Mouse (Mus musculus): ENCODE data around the gene Vwf. TPM values are rescaled to one million over a fixed set of nuclear protein-coding genes. Genes with fewer than 3 reads are reported as not detected.

The Vwf gene
- total RNA-seq, 2 experiments from 2014 or later: 16.7 to 20.7 TPM

DNA sequence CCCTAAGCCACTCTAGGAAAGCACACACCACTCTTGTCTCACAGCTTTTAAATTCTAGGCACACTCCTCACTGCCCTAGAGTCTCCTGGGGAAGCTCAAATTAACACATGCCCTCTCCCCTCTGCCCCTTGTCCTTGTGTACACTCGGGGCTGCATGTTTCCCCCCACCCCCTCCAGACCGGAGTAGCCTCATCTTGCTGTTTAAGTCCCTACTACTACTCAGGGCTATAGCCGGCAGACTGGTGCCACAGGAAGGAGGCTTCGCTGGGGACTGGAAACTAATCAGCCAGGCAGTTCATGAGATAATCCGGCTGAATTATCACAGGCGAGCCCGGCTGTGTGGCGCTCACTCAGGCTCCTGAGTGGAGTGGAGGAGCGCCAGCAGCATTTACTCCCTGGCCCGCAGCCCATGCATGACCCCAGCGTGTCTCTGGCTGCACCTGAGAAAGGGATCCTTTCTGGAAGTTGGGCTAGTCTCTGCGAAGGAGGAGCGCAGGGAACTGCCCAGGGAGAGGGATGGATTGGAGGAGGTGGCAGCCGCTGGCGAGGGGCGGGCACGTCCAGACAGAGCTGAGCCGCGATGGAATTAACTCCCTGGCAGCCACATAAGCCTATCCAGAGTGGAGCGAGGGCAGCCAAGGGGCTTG lies 143.6 kb downstream of the Vwf start, which contains the start of gene Ano2:
TSS of gene Ano2 (plus strand) at position 363 of the 647 bp plus-strand sequence.
- ATAC-seq (replicated peaks; ENCODE audit: low FRiP score, poor library complexity, severe bottlenecking): no peak

DNA sequence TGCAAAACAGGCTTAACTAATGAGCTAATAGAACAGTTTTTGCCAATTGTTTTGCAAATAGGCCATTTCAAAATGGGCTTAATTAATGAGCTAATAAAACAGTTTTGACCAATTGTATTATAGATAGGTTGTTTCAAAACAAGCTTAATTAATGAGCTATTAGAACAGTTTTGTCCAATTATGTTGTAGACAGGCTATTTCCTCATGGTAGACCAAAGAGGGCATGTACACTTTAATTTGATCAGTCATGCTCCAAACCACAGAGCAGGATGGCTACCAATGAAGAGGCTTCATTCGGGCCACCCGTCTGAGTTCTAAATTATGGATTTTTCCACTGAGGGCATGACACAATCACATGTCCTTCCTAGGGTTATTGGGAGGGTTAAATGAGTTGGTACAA lies 154.6 kb downstream of the Vwf start:
- ATAC-seq (replicated peaks; ENCODE audit: low FRiP score, poor library complexity, severe bottlenecking): no peak

DNA sequence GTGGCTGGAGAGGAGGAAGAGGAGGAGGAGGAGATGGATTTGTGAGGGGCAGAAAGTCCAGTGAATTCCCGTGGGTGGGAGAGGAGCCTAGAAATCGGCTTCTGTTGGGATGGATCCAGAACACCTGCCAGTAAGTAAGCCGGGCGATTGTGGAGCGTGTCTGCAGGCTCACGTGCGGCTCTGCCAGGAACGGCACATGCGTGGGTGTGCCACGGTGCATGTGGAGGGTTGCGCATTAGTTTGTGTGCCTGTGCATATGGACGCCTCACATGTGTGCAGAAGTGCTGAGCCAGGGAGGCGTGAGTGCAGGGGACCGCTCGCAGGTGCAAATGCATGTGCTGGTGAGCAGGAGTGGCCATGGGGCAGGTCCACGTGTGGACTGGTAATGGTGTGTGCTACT lies 164.7 kb downstream of the Vwf start:
- no peak for ATAC-seq (replicated peaks; ENCODE audit: low FRiP score, poor library complexity, severe bottlenecking)

DNA sequence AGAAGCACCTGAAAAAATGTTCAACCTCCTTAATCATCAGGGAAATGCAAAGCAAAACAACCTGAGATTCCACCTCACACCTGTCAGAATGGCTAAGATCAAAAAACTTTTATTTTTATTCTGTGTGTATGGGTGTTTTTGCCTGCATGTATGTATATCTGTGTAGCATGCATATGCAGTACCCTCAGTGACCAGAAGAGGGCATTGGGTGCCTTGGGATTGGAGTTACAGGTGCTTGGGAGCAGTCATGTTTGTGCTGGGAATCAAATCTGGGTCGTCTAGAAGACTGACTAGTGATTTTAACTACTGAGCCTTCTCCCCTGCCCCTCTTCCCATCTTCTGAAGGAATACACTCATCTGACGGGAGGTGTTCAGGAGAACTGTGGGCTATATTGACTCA lies 179.8 kb downstream of the Vwf start:
- ATAC-seq (replicated peaks; ENCODE audit: low FRiP score, poor library complexity, severe bottlenecking): peak; percentile 57; the same call in 1 of the 2 replicates

DNA sequence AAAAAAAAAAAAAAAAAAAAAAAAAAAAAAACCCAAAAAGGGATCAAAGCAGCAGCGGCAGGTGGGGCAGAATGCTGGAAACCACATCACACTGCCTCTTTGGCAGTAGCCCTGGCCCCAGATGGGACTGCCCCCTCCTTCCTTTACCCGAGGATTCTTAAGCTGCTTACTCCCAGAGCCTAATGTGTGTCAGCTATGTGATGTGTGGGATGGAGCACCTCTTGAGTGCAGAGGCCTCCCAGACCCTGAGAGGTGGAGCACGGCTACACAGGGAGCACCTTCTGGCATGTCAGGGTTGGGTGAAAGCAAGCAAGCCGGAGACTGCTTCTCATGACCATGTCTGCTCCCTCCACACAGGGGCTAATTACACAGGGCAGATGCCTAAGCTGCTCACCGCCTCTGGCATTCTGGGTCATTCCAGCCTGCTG lies 180.9 kb downstream of the Vwf start:
- ATAC-seq (replicated peaks; ENCODE audit: low FRiP score, poor library complexity, severe bottlenecking): no peak

DNA sequence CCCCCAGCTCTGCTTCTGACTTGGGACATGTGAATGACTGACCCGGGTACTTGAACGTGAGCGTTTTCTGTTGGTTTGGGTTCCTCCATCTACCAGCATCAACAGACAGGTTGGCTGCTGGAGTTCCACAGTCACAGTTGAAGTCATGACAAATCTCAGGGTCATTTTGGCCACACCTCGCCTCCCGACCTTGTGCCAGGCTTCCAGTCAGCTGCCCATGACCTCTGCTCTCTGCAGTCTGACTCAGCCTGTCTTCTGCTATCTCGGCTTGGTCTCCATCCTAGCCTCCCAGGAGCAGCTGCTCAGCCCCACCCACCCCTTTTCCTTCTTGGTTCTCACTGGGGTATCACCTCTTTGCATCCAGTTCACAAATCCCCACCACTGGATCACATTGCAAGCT lies 182.9 kb downstream of the Vwf start:
- no peak for ATAC-seq (replicated peaks; ENCODE audit: low FRiP score, poor library complexity, severe bottlenecking)

DNA sequence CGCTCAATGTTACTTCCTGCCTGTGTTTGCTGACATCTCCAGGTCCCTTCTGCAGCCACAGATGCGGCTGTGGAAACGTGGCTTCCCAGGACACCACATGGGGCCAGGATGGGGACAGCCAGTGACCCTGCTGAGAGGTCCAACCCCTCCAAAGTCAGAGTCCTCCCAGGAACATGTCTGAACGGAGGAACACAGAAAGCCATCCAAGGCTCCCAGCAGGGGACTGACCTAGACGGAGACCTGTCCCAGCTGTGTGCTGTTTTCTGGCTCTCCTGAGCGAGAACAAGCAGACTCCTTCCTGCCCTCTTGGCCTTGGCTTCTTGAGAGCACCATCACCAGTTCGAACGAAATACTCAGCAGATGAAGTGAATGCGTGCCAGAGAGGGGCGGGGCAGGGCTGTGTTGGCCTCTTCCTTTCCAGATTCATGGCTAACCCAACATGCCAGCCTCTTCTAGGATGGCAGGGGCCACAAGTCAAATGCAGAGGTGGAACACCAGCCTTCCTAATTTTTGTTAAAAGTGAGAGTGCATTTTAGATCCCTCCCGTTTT lies 183.5 kb downstream of the Vwf start:
- ATAC-seq (replicated peaks; ENCODE audit: low FRiP score, poor library complexity, severe bottlenecking): no peak

Other genes with a start within 250 kb of the Vwf start
- 7.1 and 10.9 TPM in 2 replicates for gene Ltbr, start 232.9 kb upstream of the Vwf start, total RNA-seq (2015; ENCODE audit: low replicate concordance)
- 2.6 and 7.2 TPM in 2 replicates for gene Ltbr, start 232.9 kb upstream of the Vwf start, total RNA-seq (2017; ENCODE audit: low replicate concordance)
- 4.6 and 7.9 TPM in 2 replicates for gene Scnn1a, start 226.1 kb upstream of the Vwf start, total RNA-seq (2015; ENCODE audit: low replicate concordance)
- gene Scnn1a, start 226.1 kb upstream of the Vwf start, total RNA-seq (2017; ENCODE audit: low replicate concordance): not detected in 2 replicates
- 18.8 and 24.8 TPM in 2 replicates for gene Tnfrsf1a, start 197.4 kb upstream of the Vwf start, total RNA-seq (2015; ENCODE audit: low replicate concordance)
- gene Tnfrsf1a, start 197.4 kb upstream of the Vwf start, total RNA-seq (2017; ENCODE audit: low replicate concordance): 7.2 and 13.8 TPM in 2 replicates
- gene Plekhg6, start 166.0 kb upstream of the Vwf start, total RNA-seq (2015; ENCODE audit: low replicate concordance): not detected in 2 replicates
- not detected in 2 replicates for gene Plekhg6, start 166.0 kb upstream of the Vwf start, total RNA-seq (2017; ENCODE audit: low replicate concordance)
- 52.1 and 58.5 TPM in 2 replicates for gene Cd9, start 52.0 kb upstream of the Vwf start, total RNA-seq (2015; ENCODE audit: low replicate concordance)
- gene Cd9, start 52.0 kb upstream of the Vwf start, total RNA-seq (2017; ENCODE audit: low replicate concordance): 25.1 and 33.0 TPM in 2 replicates
- gene Ano2, start 143.6 kb downstream of the Vwf start, total RNA-seq (2015; ENCODE audit: low replicate concordance): not detected in 2 replicates
- gene Ano2, start 143.6 kb downstream of the Vwf start, total RNA-seq (2017; ENCODE audit: low replicate concordance): not detected in 2 replicates

Measured in erythroblast, adult 5-6 weeks (primary cell).